Mouse (Mus musculus): ENCODE measurements at regions not wholly inside any gene's neighbourhood (a gene's known extent, or its start where the extent isn't known, plus 50 kb on each side); places are given as distances from the start of the nearest gene placed in this dataset.

DNA sequence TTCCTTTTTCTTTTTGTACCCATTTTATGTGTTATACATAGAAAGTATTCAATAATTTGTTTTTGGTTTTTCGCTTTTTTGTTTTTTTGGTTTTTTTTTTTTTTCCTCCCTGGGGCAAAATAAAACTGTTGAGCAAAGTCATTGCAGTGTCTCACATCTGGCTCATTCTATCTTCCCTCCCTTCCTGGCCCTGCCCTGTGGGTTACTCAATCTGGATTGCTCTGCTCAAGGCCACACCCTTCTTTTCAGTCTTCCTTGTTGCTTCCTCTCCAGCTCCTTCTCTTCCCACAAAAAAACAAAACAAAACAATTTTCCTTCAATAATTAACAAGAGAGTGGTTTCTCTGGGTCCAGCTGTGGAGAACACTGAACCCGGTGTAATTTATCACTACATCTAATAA, 113.2 kb downstream of the Mfap3l start:
- TF ChIP-seq CTCF (IDR thresholded peaks at IDR 0.05; ENCODE audit: control insufficient read depth, insufficient read depth, insufficient read length), result no peak
- no peak for TF ChIP-seq MYOD1 (IDR thresholded peaks at IDR 0.05; ENCODE audit: control insufficient read depth, insufficient read length, low read depth)

All from C2C12 (cell line).